Mouse (Mus musculus) kidney, postnatal 0 days (tissue): ENCODE results near the gene 1700011L22Rik. TPM values are rescaled to one million over a fixed set of nuclear protein-coding genes. Genes with fewer than 3 reads are reported as not detected.

ENCODE experiments used
- ATAC-seq: fragments of 200-750 bp; cut with Nextera tagmentation; replicated peaks from 2 replicates; pipeline ENCODE4 v1.8.0; 2017; ENCODE audit warnings: low read depth, moderate number of reproducible peaks, moderate TSS enrichment, moderate library complexity; ENCODE audit not compliant: low FRiP score
- DNase-seq: peaks from one replicate; pipeline ENCODE4 v3.0.0-alpha.2; 2016; ENCODE audit warnings: low spot score
- H3K27ac ChIP-seq: fragments of 300-500 bp; sonication (generic); 2 replicates; pipeline ENCODE4 v1.5.1; 2014; ENCODE audit warnings: mild to moderate bottlenecking
- H3K27me3 ChIP-seq: fragments of 300-500 bp; sonication (generic); 2 replicates; pipeline ENCODE4 v1.6.1; 2014; ENCODE audit warnings: low read length, mixed read lengths; ENCODE audit not compliant: insufficient read depth
- H3K36me3 ChIP-seq: fragments of 300-500 bp; sonication (generic); 2 replicates; pipeline ENCODE4 v1.6.1; 2014; ENCODE audit warnings: low read length, mixed read lengths; ENCODE audit not compliant: insufficient read depth
- H3K4me1 ChIP-seq: fragments of 300-500 bp; sonication (generic); replicated peaks from 2 replicates; pipeline ENCODE4 v1.6.1; 2014; ENCODE audit warnings: antibody characterized with exemption, low read length, mixed read lengths; ENCODE audit not compliant: insufficient read depth
- H3K4me2 ChIP-seq: fragments of 300-500 bp; sonication (generic); 2 replicates; pipeline ENCODE4 v1.6.1; 2014; ENCODE audit warnings: mild to moderate bottlenecking, low read length, moderate library complexity, mixed read lengths
- H3K4me3 ChIP-seq: fragments of 300-500 bp; sonication (generic); replicated peaks from 2 replicates; pipeline ENCODE4 v1.5.1; 2014; ENCODE audit warnings: low read depth, low read length
- H3K9ac ChIP-seq: fragments of 300-500 bp; sonication (generic); 2 replicates; pipeline ENCODE4 v1.6.1; 2014; ENCODE audit warnings: low read depth, low read length
- H3K9me3 ChIP-seq: fragments of 300-500 bp; sonication (generic); replicated peaks from 2 replicates; pipeline ENCODE4 v1.6.1; 2016; ENCODE audit warnings: low read length, inconsistent platforms, mixed read lengths
- CTCF ChIP-seq: IDR thresholded peaks from 2 replicates; pipeline ENCODE4 v1.5.1; 2016; ENCODE audit warnings: antibody characterized with exemption, low read depth, mild to moderate bottlenecking, moderate library complexity
- WGBS: fragments of 180-500 bp; shearing (Covaris S2); extraction: QIAGEN DNeasy Blood & Tissue Kit; methylation state at CpG from one replicate; pipeline ENCODE4 v1.1.7; 2014; 5-methylcytosine and 5-hydroxymethylcytosine counted together
- polyA plus RNA-seq: library from polyadenylated mRNA; unstranded; fragments of >200 nt; fragmentation: Nextera tagmentation; extraction: Ambion mirVana; gene quantifications from 2 replicates; pipeline ENCODE4 v1.2.1, GENCODE M21; 2015

Gene 1700011L22Rik
- polyA plus RNA-seq, 1 experiment from 2014 or later, result not detected

DNA sequence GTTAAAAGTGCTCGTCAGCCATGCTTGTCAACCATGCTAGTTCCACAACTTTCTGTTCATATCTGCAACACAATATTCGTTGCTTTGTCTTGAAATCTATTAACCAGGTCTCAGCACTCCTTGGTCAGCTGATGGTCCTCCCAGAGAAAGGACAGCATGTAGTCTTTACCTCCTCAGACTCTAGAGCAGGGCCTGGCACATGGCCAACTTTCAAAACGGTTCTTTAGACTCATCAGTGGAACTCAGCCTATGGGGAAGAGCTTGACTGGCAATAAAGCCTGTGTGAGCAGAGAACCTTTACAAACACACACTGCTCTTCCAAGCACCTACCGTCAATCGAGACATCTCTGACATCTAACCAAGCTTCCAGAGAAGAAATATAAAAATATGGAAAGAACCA lies 41.2 kb upstream of the 1700011L22Rik start:
- Histone ChIP-seq H3K4me1 (0 out of 2 replicates have a peak, but pooled peaks cover 9% of the 10 kb centered on the region), H3K9ac (no peak overlapping the region), H3K27me3 (no peaks in the 10 kb centered on the region), H3K4me3 (no peak overlapping the region), H3K4me2 (no peak overlapping the region), H3K36me3 (no peaks in the 10 kb centered on the region), H3K9me3 (no peaks in the 10 kb centered on the region), H3K27ac (no peak overlapping the region)
- DNase-seq (peak; percentile 10), ATAC-seq (no peak)
- TF ChIP-seq CTCF, result no peak
- 64% methylated on average over 5 of the region's 5 CpGs for WGBS

- DNase-seq (no peak), ATAC-seq (no peak)
- no peaks in the 10 kb centered on the region for H3K27me3 ChIP-seq
- no peak for TF ChIP-seq CTCF
- 54% methylated on average over 2 of the region's 2 CpGs for WGBS
- no peak overlapping the region for H3K4me3 ChIP-seq
- no peaks in the 10 kb centered on the region for H3K36me3 ChIP-seq
- H3K27ac ChIP-seq, result no peak overlapping the region
- no peak overlapping the region for H3K9ac ChIP-seq
- no peaks in the 10 kb centered on the region for H3K9me3 ChIP-seq
- H3K4me2 ChIP-seq, result no peak overlapping the region
- 0 out of 2 replicates have a peak, but pooled peaks cover 7% of the 10 kb centered on the region for H3K4me1 ChIP-seq
Measured at GRCm38 (mm10) chr8:79288681-79289080, 40.3 kb upstream of the 1700011L22Rik start.

GRCm38 (mm10) chr8:79288250-79288649 lies 39.9 kb upstream of the 1700011L22Rik start:
- H3K27ac ChIP-seq, result no peak overlapping the region
- TF ChIP-seq CTCF, result no peak
- no peaks in the 10 kb centered on the region for H3K9me3 ChIP-seq
- no peak overlapping the region for H3K9ac ChIP-seq
- ATAC-seq (no peak), DNase-seq (no peak)
- WGBS, result 92% methylated on average over 4 of the region's 4 CpGs
- H3K4me3 ChIP-seq, result no peak overlapping the region
- peaks cover under 1% of the 10 kb centered on the region; the same call in 1 of the 2 replicates for H3K36me3 ChIP-seq
- H3K4me1 ChIP-seq, result 0 out of 2 replicates have a peak, but pooled peaks cover 3% of the 10 kb centered on the region
- no peak overlapping the region for H3K4me2 ChIP-seq
- H3K27me3 ChIP-seq, result no peaks in the 10 kb centered on the region

- no peak overlapping the region for H3K9ac ChIP-seq
- TF ChIP-seq CTCF, result no peak
- H3K4me3 ChIP-seq, result no peak overlapping the region
- H3K27me3 ChIP-seq, result no peaks in the 10 kb centered on the region
- WGBS, result 82% methylated on average over 3 of the region's 3 CpGs
- no peak overlapping the region for H3K27ac ChIP-seq
- DNase-seq (no peak), ATAC-seq (no peak)
- H3K36me3 ChIP-seq, result peaks cover 3% of the 10 kb centered on the region; the same call in 1 of the 2 replicates
- H3K9me3 ChIP-seq, result no peaks in the 10 kb centered on the region
- H3K4me2 ChIP-seq, result no peak overlapping the region
- no peaks in the 10 kb centered on the region for H3K4me1 ChIP-seq
Measured at GRCm38 (mm10) chr8:79286424-79286823, 38.1 kb upstream of the 1700011L22Rik start.

DNA sequence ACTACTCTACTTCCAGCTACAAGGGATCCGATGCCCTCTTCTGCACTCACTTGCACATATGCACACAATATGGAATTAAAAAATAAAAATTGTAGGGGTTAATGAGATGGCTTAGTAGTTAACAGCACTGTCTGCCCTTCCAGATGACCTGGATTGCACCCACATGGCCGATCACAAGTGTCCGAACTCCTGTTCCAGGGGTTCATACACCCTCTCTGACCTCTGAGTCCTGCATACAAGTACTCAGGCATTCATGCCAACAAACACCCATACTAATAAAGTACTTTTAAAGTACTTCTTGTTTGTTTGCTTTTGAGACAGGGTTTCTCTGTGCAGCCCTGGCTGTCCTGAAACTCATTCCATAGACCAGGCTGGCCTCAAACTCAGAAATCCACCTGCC lies 36.3 kb upstream of the 1700011L22Rik start:
- H3K27ac ChIP-seq, result no peak overlapping the region
- TF ChIP-seq CTCF, result no peak
- no peak overlapping the region for H3K4me3 ChIP-seq
- no peak for DNase-seq
- H3K4me1 ChIP-seq, result no peaks in the 10 kb centered on the region
- H3K9me3 ChIP-seq, result no peaks in the 10 kb centered on the region
- H3K4me2 ChIP-seq, result no peak overlapping the region
- no peaks in the 10 kb centered on the region for H3K27me3 ChIP-seq
- H3K9ac ChIP-seq, result no peak overlapping the region
- WGBS, result 86% methylated on average over 3 of the region's 3 CpGs
- H3K36me3 ChIP-seq, result peaks cover 7% of the 10 kb centered on the region; the same call in 1 of the 2 replicates
- no peak for ATAC-seq

GRCm38 (mm10) chr8:79281376-79281890 lies 33.1 kb upstream of the 1700011L22Rik start:
- peaks cover 8% of the 10 kb centered on the region; the same call in 1 of the 2 replicates for H3K36me3 ChIP-seq
- no peak overlapping the region for H3K4me2 ChIP-seq
- 55% methylated on average over 6 of the region's 6 CpGs for WGBS
- no peaks in the 10 kb centered on the region for H3K4me1 ChIP-seq
- H3K27me3 ChIP-seq, result no peaks in the 10 kb centered on the region
- ATAC-seq (no peak), DNase-seq (peak; percentile 63)
- no peak for TF ChIP-seq CTCF
- no peaks in the 10 kb centered on the region for H3K9me3 ChIP-seq
- H3K4me3 ChIP-seq, result no peak overlapping the region
- no peak overlapping the region for H3K27ac ChIP-seq
- no peak overlapping the region for H3K9ac ChIP-seq
